Mouse (Mus musculus) forebrain, embryonic 13.5 days (tissue): ENCODE results near the gene Olfr834. TPM values are rescaled to one million over a fixed set of nuclear protein-coding genes. Genes with fewer than 3 reads are reported as not detected.

Source experiments
- ATAC-seq: fragments of 200-750 bp; cut with Nextera tagmentation; 2 replicates; pipeline ENCODE4 v1.8.0; 2017
- H3K27ac ChIP-seq: fragments of 300-500 bp; sonication (generic); 2 replicates; pipeline ENCODE4 v1.5.1; 2015; ENCODE audit warnings: inconsistent platforms, mild to moderate bottlenecking, moderate library complexity
- H3K27me3 ChIP-seq: fragments of 300-500 bp; sonication (generic); 2 replicates; pipeline ENCODE4 v1.6.1; 2015; ENCODE audit warnings: mild to moderate bottlenecking, inconsistent platforms
- H3K36me3 ChIP-seq: fragments of 300-500 bp; sonication (generic); 2 replicates; pipeline ENCODE4 v1.6.1; 2015; ENCODE audit warnings: mild to moderate bottlenecking, inconsistent platforms; ENCODE audit not compliant: poor library complexity, severe bottlenecking
- H3K4me1 ChIP-seq: fragments of 300-500 bp; sonication (generic); 2 replicates; pipeline ENCODE4 v1.6.1; 2015; ENCODE audit warnings: inconsistent platforms
- H3K4me2 ChIP-seq: fragments of 300-500 bp; sonication (generic); 2 replicates; pipeline ENCODE4 v1.6.1; 2015; ENCODE audit warnings: inconsistent platforms, mild to moderate bottlenecking, moderate library complexity
- H3K4me3 ChIP-seq: fragments of 300-500 bp; sonication (generic); 2 replicates; pipeline ENCODE4 v1.5.1; 2015; ENCODE audit warnings: mild to moderate bottlenecking, inconsistent platforms
- H3K9ac ChIP-seq: fragments of 300-500 bp; sonication (generic); 2 replicates; pipeline ENCODE4 v1.6.1; 2015; ENCODE audit warnings: mild to moderate bottlenecking, inconsistent platforms
- H3K9me3 ChIP-seq: fragments of 300-500 bp; sonication (generic); replicated peaks from 2 replicates; pipeline ENCODE4 v1.6.1; 2016; ENCODE audit warnings: inconsistent platforms
- WGBS: fragments of 180-500 bp; shearing (Covaris S2); methylation state at CpG from one replicate; pipeline ENCODE4 v1.1.7; 2015; 5-methylcytosine and 5-hydroxymethylcytosine counted together
- polyA plus RNA-seq: library from polyadenylated mRNA; unstranded; fragments of >200 nt; fragmentation: Nextera tagmentation; extraction: Ambion mirVana; gene quantifications from 2 replicates; pipeline ENCODE4 v1.2.1, GENCODE M21; 2015

Gene Olfr834
- not detected in 2 replicates for polyA plus RNA-seq

DNA sequence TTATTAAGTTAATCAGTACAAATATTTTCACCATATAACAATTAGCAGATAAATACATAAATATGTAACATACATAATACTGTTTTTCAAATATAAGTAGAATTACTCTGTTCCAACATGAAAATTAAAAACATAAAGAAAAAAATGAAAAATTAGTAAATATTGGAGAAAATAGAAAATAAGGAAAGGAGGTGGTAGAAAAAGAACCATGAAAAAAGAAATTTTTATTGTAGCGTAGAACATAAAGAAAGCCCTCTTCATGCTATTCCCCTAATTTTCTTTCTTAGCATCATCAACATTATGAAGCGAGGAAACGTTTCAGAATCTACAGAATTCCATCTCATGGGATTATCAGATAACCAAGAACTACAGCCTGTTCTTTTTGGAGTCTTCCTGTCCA is at the start of gene Olfr834:
TSS of gene Olfr834 (plus strand) at position 301 of the 400 bp plus-strand sequence.
- Histone ChIP-seq H3K27me3 (no peaks in the 10 kb centered on the region), H3K9ac (no peak within 1 kb of the TSS), H3K36me3 (no peaks in the 10 kb centered on the region), H3K4me1 (no peaks in the 10 kb centered on the region), H3K4me3 (no peak within 1 kb of the TSS), H3K4me2 (no peak within 1 kb of the TSS), H3K9me3 (peaks cover 8% of the 10 kb centered on the region; the same call in 1 of the 2 replicates), H3K27ac (no peak within 1 kb of the TSS)
- ATAC-seq, result no peak
- WGBS, result 88% methylated on average over 3 of the region's 3 CpGs

DNA sequence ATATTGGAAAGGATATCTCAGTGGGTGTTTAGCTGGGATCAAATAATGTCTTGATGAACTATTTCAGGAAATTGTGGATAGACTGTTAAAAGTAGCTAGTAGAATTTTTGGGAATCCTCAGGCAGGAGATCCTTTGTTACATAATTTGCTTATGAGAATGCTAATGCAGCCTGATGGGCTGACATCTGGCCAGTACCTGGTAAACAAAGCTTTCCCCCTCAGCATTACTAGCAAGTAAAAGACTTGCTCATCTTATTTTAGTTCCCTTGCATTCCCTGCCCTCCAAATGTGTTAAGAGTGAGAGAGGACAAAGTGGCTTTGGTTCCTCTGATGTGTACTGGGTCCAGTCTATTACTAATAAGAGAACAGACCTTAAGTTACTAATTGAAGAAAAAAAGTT is 25.8 kb upstream of the Olfr834 start:
- no peak for ATAC-seq
- Histone ChIP-seq H3K9ac (no peak overlapping the region), H3K27ac (no peak overlapping the region), H3K36me3 (no peaks in the 10 kb centered on the region), H3K27me3 (no peaks in the 10 kb centered on the region), H3K4me3 (no peak overlapping the region), H3K4me1 (no peaks in the 10 kb centered on the region), H3K9me3 (peaks cover 6% of the 10 kb centered on the region; the same call in 1 of the 2 replicates), H3K4me2 (no peak overlapping the region)

DNA sequence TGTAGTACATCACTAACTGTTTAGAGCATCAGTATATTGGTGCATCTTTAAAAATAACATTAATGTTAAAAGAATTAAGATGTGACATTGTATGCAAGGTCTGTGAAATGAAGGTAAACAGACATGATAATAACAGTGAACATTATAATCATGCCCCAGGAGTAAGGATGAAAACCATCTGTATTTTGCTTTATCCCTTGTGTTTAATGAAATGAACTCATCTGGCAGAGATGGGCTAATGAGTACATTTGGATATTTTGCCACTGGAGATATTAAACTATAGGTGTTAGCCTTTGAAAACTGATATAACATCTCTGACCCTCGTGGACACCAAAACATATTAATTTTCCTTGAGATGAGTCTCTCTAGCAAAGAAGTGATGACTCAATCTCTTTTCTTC is 44.6 kb downstream of the Olfr834 start, which contains the start of gene Olfr835:
TSS of gene Olfr835 (plus strand) at position 301 of the 400 bp plus-strand sequence.
- Histone ChIP-seq H3K27ac (no peak within 1 kb of the TSS), H3K4me1 (no peaks in the 10 kb centered on the region), H3K9me3 (0 out of 2 replicates have a peak, but pooled peaks cover 5% of the 10 kb centered on the region), H3K36me3 (no peaks in the 10 kb centered on the region), H3K27me3 (no peaks in the 10 kb centered on the region), H3K4me3 (no peak within 1 kb of the TSS), H3K4me2 (no peak within 1 kb of the TSS), H3K9ac (no peak within 1 kb of the TSS)
- ATAC-seq, result no peak
- 64% methylated on average over 1 of the region's 1 CpGs for WGBS

Other genes starting within 250 kb of the Olfr834 start
- not detected in 2 replicates for gene Olfr24, start 224.0 kb upstream of the Olfr834 start, polyA plus RNA-seq
- not detected in 2 replicates for gene Olfr828, start 168.5 kb upstream of the Olfr834 start, polyA plus RNA-seq
- not detected in 2 replicates for gene Olfr829, start 133.1 kb upstream of the Olfr834 start, polyA plus RNA-seq
- not detected in 2 replicates for gene Olfr830, start 113.3 kb upstream of the Olfr834 start, polyA plus RNA-seq
- not detected in 2 replicates for gene Olfr832, start 50.9 kb upstream of the Olfr834 start, polyA plus RNA-seq
- gene Olfr835, start 44.7 kb downstream of the Olfr834 start, polyA plus RNA-seq, result not detected in 2 replicates
- not detected in 2 replicates for gene Olfr836, start 132.4 kb downstream of the Olfr834 start, polyA plus RNA-seq
- gene Olfr837, start 148.3 kb downstream of the Olfr834 start, polyA plus RNA-seq, result not detected in 2 replicates
- not detected in 2 replicates for gene Olfr839-ps1, start 189.3 kb downstream of the Olfr834 start, polyA plus RNA-seq